Mouse (Mus musculus): ENCODE measurements around the gene Pdlim7. TPM values are rescaled to one million over a fixed set of nuclear protein-coding genes. Genes with fewer than 3 reads are reported as not detected.

The Pdlim7 gene
- total and polyA plus RNA-seq, 3 experiments = 8.7 to 32.5 (median 11.2) TPM

GRCm38 (mm10) chr13:55483593-55483992, 29.9 kb downstream of the Pdlim7 start:
- DNase-seq (ENCODE audit: extremely low read depth) = no peak
- Histone ChIP-seq H3K4me1 (ENCODE audit: control insufficient read depth in 1 of 2, insufficient read depth in 2 of 2) (peaks cover 12 to 15% of the 10 kb centered on the region in 2 experiments; a peak in 3 of 4 replicates), H3K4me3 (replicated peaks in 1 of 3; ENCODE audit: low read depth in 2 of 3, low read length in 2 of 3, poor library complexity in 1 of 3) (no peak overlapping the region), H3K36me3 (replicated peaks in 1 of 2; ENCODE audit: control insufficient read depth in 1 of 2, insufficient read depth in 1 of 2, low read length in 1 of 2) (no peaks in the 10 kb centered on the region), H3K79me2 (replicated peaks; ENCODE audit: control insufficient read depth, extremely low read depth, insufficient read depth, poor library complexity, severe bottlenecking) (no peaks in the 10 kb centered on the region), H3K9me3 (replicated peaks; ENCODE audit: low read length) (peaks cover 4% of the 10 kb centered on the region), H3K27ac (ENCODE audit: insufficient read depth, low read depth) (no peak overlapping the region), H3K9ac (ENCODE audit: insufficient read depth, low read depth) (no peak overlapping the region), H3K4me2 (ENCODE audit: insufficient read depth, low read depth, poor library complexity, severe bottlenecking) (no peak overlapping the region), H3K27me3 (replicated peaks) (peaks cover 96% of the 10 kb centered on the region)
- dilution Hi-C loops (cut with MboI; ENCODE audit: extremely low pct_ligation_motif_present, extremely low pct_unique_long_range_greater_than_20kb, low sequenced_read_pairs) = no loop called here
- in situ Hi-C loops (cut with MboI; ENCODE audit: low pct_ligation_motif_present, low pct_unique_long_range_greater_than_20kb, low sequenced_read_pairs) = no loop called here
- TF ChIP-seq ZKSCAN1 (IDR thresholded peaks at IDR 0.05; ENCODE audit: borderline replicate concordance, low read depth, low read length) (no peak), UBTF (IDR thresholded peaks at IDR 0.05; ENCODE audit: low read depth, low read length) (no peak), TBP (conservative IDR thresholded peaks at IDR 0.05; ENCODE audit: low read depth, low read length) (no peak), HCFC1 (IDR thresholded peaks at IDR 0.05; ENCODE audit: low read depth, low read length) (no peak), MXI1 (IDR thresholded peaks at IDR 0.05; ENCODE audit: low read depth, low read length) (no peak), RAD21 (IDR thresholded peaks at IDR 0.05; ENCODE audit: low read depth, low read length) (no peak)

DNA sequence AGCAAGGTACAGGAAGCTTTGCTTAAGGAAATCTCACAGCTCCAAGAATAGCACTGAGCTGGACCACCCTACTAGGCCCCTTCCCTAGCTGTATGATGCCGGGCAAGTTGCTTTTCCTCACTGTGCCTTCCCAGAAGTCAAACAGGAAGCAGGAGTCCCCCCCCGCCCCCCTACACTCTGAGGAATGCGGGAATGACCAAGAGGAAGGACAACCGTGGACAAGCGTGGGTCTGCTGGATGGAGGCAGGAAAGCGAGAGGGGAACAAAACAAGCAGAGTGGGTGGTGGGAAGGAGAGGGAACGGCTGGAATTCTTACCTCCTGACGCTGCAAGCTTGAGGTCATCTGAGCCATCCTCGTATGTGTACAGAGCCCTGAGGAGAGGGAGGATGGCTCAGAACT, 30.4 kb downstream of the Pdlim7 start:
- peaks cover 91% of the 10 kb centered on the region for H3K27me3 ChIP-seq (replicated peaks)
- dilution Hi-C loops (cut with MboI; ENCODE audit: extremely low pct_ligation_motif_present, extremely low pct_unique_long_range_greater_than_20kb, low sequenced_read_pairs) = no loop called here
- in situ Hi-C loops (cut with MboI; ENCODE audit: low pct_ligation_motif_present, low pct_unique_long_range_greater_than_20kb, low sequenced_read_pairs) = no loop called here
- H3K79me2 ChIP-seq (replicated peaks; ENCODE audit: control insufficient read depth, extremely low read depth, insufficient read depth, poor library complexity, severe bottlenecking) = no peaks in the 10 kb centered on the region
- H3K4me3 ChIP-seq (replicated peaks in 1 of 3; ENCODE audit: low read depth in 2 of 3, low read length in 2 of 3, poor library complexity in 1 of 3) = no peak overlapping the region
- no peak for DNase-seq (ENCODE audit: extremely low read depth)
- H3K9ac ChIP-seq (ENCODE audit: insufficient read depth, low read depth) = no peak overlapping the region
- peaks cover 11 to 16% of the 10 kb centered on the region in 2 experiments; a peak in 3 of 4 replicates for H3K4me1 ChIP-seq (ENCODE audit: control insufficient read depth in 1 of 2, insufficient read depth in 2 of 2)
- no peaks in the 10 kb centered on the region for H3K36me3 ChIP-seq (replicated peaks in 1 of 2; ENCODE audit: control insufficient read depth in 1 of 2, insufficient read depth in 1 of 2, low read length in 1 of 2)
- peaks cover 4% of the 10 kb centered on the region for H3K9me3 ChIP-seq (replicated peaks; ENCODE audit: low read length)
- no peak overlapping the region for H3K27ac ChIP-seq (ENCODE audit: insufficient read depth, low read depth)
- TF ChIP-seq SMC3 (IDR thresholded peaks at IDR 0.05; ENCODE audit: low read depth, low read length) = no peak
- no peak for TF ChIP-seq TBP (conservative IDR thresholded peaks at IDR 0.05; ENCODE audit: low read depth, low read length)
- TF ChIP-seq MAFK (IDR thresholded peaks at IDR 0.05; ENCODE audit: insufficient replicate concordance, low read length) = no peak
- no peak for TF ChIP-seq BHLHE40 (IDR thresholded peaks at IDR 0.05; ENCODE audit: low read depth, low read length)
- no peak for TF ChIP-seq UBTF (IDR thresholded peaks at IDR 0.05; ENCODE audit: low read depth, low read length)
- TF ChIP-seq CTCF (conservative IDR thresholded peaks at IDR 0.05 in 1 of 2, IDR thresholded peaks at IDR 0.05 in 1 of 2; ENCODE audit: low read depth in 2 of 2, low read length in 2 of 2) = no peak
- no peak for TF ChIP-seq ELF1 (IDR thresholded peaks at IDR 0.05; ENCODE audit: low read depth, low read length)
- TF ChIP-seq POLR2AphosphoS2 (IDR thresholded peaks at IDR 0.05; ENCODE audit: low read depth, low read length) = no peak
- TF ChIP-seq NELFE (IDR thresholded peaks at IDR 0.05; ENCODE audit: low read depth, low read length) = no peak
- TF ChIP-seq ETS1 (conservative IDR thresholded peaks at IDR 0.05; ENCODE audit: low read depth, low read length) = no peak
- no peak for TF ChIP-seq MXI1 (IDR thresholded peaks at IDR 0.05; ENCODE audit: low read depth, low read length)
- TF ChIP-seq CHD2 (IDR thresholded peaks at IDR 0.05; ENCODE audit: low read length) = no peak
- no peak for TF ChIP-seq KAT2A (IDR thresholded peaks at IDR 0.05; ENCODE audit: insufficient replicate concordance, low read length)
- TF ChIP-seq HCFC1 (IDR thresholded peaks at IDR 0.05; ENCODE audit: low read depth, low read length) = no peak
- TF ChIP-seq USF2 (conservative IDR thresholded peaks at IDR 0.05; ENCODE audit: low read depth, low read length) = no peak
- no peak for TF ChIP-seq SIN3A (IDR thresholded peaks at IDR 0.05; ENCODE audit: low read length)
- TF ChIP-seq ZMIZ1 (IDR thresholded peaks at IDR 0.05; ENCODE audit: low read depth, low read length) = no peak
- TF ChIP-seq ZNF384 (IDR thresholded peaks at IDR 0.05; ENCODE audit: low read depth, low read length) = no peak
- no peak for TF ChIP-seq RAD21 (IDR thresholded peaks at IDR 0.05; ENCODE audit: low read depth, low read length)
- no peak overlapping the region for H3K4me2 ChIP-seq (ENCODE audit: insufficient read depth, low read depth, poor library complexity, severe bottlenecking)

Data from CH12.LX (cell line).